Mouse (Mus musculus) heart, adult 2 months (tissue): ENCODE measurements at regions not wholly inside any gene's neighbourhood (a gene's known extent, or its start where the extent isn't known, plus 50 kb on each side); places are given as distances from the start of the nearest gene placed in this dataset.

Experiments
- CTCF ChIP-seq: fragments of 200-600 bp; IDR thresholded peaks from 2 replicates; pipeline ENCODE4 v1.8.1; 2022; ENCODE audit warnings: antibody characterized with exemption, mild to moderate bottlenecking, moderate library complexity
- POLR2A ChIP-seq: fragments of 200-500 bp; IDR thresholded peaks from 2 replicates; pipeline ENCODE4 v1.6.1; 2011; ENCODE audit warnings: mild to moderate bottlenecking, low read depth, low read length, control low read depth; ENCODE audit not compliant: insufficient read depth

DNA sequence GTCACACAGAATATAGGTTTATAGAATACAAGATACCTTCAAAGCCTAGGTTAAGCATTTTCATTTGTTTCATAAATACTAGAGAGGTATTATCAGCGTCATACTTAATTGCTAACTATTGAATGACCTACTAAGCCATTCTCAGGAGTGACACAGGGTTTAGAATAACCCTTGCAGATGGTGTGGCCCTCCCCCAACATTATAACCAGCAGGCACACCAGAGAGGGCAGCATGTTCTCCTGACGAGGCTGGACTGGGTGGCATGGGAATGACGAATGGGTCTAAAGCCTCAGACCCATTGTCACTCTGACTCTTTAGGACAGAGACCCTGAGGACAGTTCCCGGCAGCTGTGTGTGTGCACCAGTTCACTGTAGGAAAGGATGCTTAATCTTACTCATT lies 290.5 kb downstream of the Tgfb2 start:
- TF ChIP-seq CTCF: no peak
- no peak for TF ChIP-seq POLR2A
